Mouse (Mus musculus) heart, adult 9 months (tissue): ENCODE results near the gene Psmd5.
"Not testable (repeated sequence)": the region's sequence is repeated elsewhere in the genome, so short reads cannot be mapped to it uniquely, and the experiment has no call there.

ENCODE experiments used
- DNase-seq, 2 experiments: peaks; one replicate each; pipeline ENCODE4 v3.0.0; 2022; ENCODE audit warnings: low spot score in 2 of 2

Psmd5 gene

DNA sequence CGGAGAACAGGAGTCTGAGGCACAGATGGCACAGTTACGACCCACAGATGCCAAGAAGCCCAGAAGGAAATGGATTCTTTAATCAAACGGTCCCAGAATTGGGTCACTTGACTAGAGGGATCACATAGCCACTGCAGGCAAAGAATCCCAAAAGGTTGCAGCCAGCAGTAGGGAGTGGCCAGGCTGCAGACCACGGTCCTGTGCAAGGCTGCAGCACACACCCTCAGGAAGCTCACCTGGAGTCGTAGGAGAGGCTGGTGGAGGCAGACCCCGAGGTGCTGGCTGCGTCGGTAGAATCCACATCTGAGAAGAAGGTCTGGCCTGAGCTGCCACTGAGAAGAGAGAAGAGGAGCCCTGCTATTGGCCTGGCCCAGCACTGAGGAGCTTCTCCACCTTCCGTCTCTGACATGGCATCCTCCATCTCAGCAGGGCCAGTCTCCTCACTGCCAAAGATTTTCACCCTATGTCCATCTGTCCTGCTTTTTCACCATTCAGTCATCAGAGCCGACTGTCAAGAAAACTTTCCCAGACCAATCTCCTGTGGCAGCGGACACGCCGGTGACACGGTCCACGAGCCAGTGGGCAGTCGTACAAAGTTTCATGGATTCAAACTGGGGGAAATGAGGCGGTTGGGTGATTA is 22.2 kb upstream of the Psmd5 start:
- no peak for DNase-seq

GRCm38 (mm10) chr2:34895503-34896113 is 20.8 kb upstream of the Psmd5 start:
- no peak for DNase-seq

DNA sequence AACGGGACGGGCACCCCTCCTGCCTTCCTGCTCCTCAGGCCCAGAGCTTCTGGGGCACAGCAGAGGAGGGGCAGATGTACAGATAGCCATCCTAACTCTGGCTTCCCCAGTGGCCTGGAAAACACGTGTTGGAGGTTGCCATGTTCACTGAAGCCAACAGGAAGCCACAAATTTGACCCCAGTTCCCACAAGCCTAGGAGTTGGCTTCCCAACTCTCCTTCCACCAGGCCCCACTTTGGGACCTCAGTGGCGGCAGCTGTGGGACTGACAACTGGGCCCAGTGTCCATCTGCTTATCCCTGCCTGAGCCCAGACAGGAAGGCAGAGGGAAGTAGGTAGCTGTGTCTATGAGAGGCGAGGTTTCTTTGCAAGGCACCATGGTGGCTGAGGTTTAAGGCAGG is 19.2 kb upstream of the Psmd5 start:
- no peak for DNase-seq

GRCm38 (mm10) chr2:34884186-34884585 is 9.4 kb upstream of the Psmd5 start:
- no peak for DNase-seq

DNA sequence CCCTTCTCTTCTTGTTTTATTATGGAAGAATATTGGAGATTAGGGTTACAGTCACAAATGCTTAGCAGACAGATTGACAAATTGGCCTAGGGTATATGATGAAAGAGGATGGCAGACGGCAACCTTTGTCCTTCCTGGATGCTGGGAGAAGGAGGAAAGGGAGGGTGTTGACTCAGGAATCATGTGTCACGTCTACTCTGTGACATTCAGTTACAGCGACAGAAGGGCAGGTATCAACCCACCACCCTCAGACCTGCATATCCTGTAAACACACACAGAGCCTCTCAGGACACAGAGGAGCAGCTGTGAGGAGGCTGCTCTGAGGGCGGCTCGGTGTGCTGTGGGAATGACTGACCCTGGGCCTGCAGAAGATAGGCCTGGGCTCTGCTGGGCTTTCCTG is 8.4 kb upstream of the Psmd5 start:
- no peak for DNase-seq

DNA sequence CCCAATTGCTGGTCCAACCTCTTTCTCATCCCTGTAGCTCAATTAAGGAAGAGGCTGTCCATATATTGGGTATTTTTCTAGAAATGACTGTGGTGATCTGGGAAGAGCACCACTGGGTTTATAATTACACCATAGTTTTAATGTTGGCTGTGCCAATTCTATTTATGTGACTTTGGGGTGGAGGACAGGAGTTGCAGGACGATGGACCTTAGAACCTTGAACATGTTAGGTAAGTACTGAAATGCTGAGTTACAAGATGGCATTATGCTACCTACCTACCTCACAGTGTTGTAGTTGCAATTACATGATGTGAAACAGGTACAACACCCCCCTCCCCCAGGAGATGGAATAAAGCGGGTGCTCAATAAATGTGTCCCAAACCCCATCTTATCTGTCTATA is 8.0 kb upstream of the Psmd5 start:
- no peak for DNase-seq

GRCm38 (mm10) chr2:34880054-34880453 is 5.3 kb upstream of the Psmd5 start:
- no peak for DNase-seq

- no peak for DNase-seq
Observed at GRCm38 (mm10) chr2:34874271-34874670, 497 bp downstream of the Psmd5 start, which contains the start of gene Cutal. Gene Cutal, plus strand, starts transcription at chr2:34874396.

DNA sequence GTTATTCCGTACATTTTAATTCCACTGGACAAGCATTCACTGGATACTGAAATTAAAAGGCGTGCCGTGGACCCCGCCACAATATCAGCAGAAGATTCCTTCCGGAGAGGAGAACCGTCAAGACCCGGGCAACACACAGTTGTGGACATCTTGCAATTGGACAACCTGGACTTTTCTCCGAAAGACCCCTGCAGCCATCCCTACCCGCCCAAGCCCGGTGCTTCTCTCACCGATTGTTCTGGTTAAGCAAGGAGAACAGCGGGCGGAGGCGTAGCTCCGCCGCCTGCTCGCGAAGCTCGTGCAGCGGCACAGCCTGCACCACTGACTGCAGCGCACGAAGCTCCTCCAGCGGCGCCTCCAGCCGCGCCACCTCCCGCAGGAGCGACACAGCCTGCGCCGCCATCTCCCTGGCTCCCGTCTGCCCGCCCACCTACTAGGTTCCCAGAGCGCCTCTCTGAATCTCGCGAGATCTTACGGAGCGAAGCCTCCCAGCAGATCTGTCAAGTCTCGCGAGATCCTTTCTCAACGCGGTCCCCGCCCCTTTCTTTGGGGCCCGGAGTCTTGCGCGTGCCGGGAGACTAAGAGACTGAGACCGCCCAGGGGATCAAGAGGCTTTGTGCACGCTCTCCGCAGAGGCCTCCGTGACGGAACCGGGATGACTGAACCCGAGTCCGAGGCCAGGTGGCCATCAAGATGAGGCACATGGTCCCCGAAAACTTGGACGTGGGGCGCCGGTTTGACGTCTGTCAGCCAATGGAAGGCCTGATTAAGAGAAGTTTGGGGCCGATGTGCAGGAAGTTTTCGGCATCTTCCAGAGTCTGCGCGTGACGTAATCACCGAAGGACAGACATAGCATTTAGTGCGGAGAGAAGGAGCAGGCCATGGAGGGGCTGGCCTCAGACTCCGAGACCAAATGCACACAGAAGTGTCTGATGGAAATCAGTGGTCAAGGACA is 4.0 kb downstream of the Psmd5 start:
- DNase-seq: peak; percentile 95 to 96

DNA sequence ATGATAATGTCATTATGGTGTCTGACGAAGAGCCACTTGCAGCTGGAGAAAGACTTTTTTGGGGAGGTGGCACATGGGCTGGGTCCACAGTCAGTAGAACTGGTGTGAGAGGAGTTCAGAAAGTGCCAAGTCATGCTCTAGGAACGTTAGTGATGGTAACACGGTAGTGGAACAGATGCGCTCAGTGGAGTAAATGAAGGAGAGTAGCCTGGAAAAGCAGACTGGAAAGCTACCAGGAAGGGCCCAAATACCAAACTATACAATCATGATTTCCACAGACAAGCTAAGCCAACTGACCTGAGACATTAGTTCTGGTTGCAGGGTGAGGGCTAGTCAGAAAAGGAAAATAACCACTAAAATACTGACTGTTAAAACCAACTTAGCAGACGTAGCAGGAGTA is 5.1 kb downstream of the Psmd5 start:
- no peak for DNase-seq

GRCm38 (mm10) chr2:34857728-34858127 is 17.0 kb downstream of the Psmd5 start:
- no peak for DNase-seq

- no peak for DNase-seq
Observed at GRCm38 (mm10) chr2:34855265-34855664, 19.5 kb downstream of the Psmd5 start.

DNA sequence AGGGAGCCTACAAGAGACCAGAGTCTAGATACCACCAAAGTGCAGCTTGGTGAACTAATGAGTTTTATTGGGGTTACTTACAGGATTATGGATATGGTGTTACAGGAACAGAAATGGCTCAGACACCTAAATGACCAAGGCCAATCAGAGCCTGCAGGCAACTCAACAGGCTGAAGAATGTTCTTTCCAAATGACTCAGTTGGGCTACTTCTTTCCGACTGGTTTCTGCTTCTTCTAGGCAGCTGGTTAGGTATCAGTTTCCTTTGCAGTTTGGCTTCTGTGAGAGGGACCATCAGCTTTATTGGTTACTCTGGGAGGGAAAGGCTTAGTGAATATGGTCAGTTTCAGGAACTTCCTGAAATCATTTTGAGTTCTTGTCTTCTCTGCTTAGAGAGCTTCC is 27.1 kb downstream of the Psmd5 start:
- no peak for DNase-seq

DNA sequence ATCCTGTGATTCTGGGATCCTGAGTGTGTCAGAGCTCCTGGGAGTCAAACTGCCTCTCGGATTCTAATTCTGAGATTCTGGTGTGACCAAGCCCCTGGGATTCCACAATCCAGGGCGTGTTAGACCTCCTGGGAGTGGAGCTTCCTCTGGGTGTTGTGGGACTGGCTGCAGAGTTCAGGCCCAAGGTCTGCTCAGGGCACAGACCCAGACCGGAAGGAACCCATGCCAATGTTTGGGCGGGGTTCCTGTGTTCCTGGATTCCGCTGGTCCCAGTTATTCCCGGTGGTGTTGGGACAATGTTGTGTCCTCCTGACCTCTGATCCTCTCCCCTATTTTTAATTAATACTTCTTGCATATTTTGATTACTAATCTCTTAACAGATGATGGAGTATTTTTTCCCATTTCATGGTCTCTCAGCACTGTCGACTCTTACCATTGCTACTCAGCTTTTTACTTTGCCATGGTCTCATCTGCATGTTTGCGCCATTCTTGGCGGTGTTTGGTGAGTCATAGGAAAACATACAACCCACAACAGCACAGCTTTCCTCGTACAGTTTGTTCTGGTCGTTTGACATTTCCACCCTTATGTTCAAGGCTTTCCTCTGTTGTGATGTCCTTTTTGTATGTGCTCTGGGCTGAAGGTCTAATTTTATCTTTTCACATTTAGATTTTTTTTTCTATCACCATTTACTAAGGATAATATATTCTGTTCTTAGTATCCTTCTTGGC is 31.4 kb downstream of the Psmd5 start:
- peak; percentile 80 to 83 for DNase-seq

GRCm38 (mm10) chr2:34841706-34842105 is 33.1 kb downstream of the Psmd5 start:
- no peak for DNase-seq

GRCm38 (mm10) chr2:34840143-34840542 is 34.6 kb downstream of the Psmd5 start:
- DNase-seq: not testable (repeated sequence)

DNA sequence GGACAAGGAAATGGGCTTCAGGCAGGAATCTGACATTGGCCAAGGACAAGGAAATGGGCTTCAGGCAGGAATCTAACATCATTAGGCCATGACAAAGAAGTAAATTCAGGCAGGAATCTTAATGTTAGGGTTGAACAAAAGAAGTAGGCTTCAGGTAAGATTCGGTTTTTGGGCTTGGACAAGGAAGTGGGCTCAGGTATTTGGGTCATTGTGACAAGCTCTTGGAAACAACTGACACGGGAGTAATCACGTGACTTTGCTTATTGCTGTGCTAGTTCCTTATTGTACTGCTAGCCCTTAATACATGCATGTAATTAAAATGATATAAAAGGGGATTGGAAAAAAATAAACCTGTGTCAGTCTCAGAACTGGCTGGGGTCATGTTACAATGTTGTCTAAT is 39.1 kb downstream of the Psmd5 start:
- DNase-seq: no peak

GRCm38 (mm10) chr2:34833624-34834023 is 41.1 kb downstream of the Psmd5 start:
- no peak for DNase-seq

GRCm38 (mm10) chr2:34832766-34833457 is 41.9 kb downstream of the Psmd5 start, which contains the start of gene Gm34653:
Gene Gm34653, plus strand, starts transcription at chr2:34833007.
- not testable (repeated sequence) for DNase-seq

DNA sequence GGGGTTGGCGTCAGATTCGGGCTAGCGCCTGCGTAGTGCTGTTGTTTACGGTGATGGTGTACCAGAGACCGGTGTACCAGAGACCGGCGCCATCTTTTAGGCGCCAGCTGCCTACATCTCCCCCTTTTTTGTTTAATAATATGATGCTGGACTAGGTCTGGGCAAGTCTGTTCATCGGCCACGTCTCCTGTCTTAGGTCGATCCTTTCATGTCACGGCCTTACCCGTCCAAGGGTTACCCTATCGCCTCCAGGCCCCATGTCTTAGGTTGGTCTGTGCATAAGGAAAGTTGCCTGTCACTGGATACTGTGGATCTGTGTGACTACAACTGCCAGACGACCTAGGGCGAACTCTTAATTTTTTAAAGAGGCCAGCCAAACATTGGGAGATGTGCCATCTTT is 44.7 kb downstream of the Psmd5 start:
- not testable (repeated sequence) for DNase-seq

- no peak for DNase-seq
Observed at GRCm38 (mm10) chr2:34828026-34828425, 46.7 kb downstream of the Psmd5 start.
